Mouse (Mus musculus) lung, embryonic 16.5 days (tissue): Measurements from ENCODE around the gene Ppp2r2c. TPM values are rescaled to one million over a fixed set of nuclear protein-coding genes. Genes with fewer than 3 reads are reported as not detected.
"Not testable (repeated sequence)": the region's sequence is repeated elsewhere in the genome, so short reads cannot be mapped to it uniquely, and the experiment has no call there.

Source experiments
- ATAC-seq: fragments of 200-750 bp; cut with Nextera tagmentation; 2 replicates; pipeline ENCODE4 v1.8.0; 2017; ENCODE audit warnings: low read depth, mild to moderate bottlenecking, moderate library complexity
- H3K27ac ChIP-seq: fragments of 300-500 bp; sonication (generic); 2 replicates; pipeline ENCODE4 v1.5.1; 2014; ENCODE audit warnings: mild to moderate bottlenecking, control low read depth, low read length
- H3K27me3 ChIP-seq: fragments of 300-500 bp; sonication (generic); 2 replicates; pipeline ENCODE4 v1.6.1; 2014; ENCODE audit warnings: low read depth, low read length, mixed read lengths; ENCODE audit not compliant: control insufficient read depth, insufficient read depth
- H3K36me3 ChIP-seq: fragments of 300-500 bp; sonication (generic); 2 replicates; pipeline ENCODE4 v1.6.1; 2014; ENCODE audit warnings: low read length; ENCODE audit not compliant: control insufficient read depth, insufficient read depth
- H3K4me1 ChIP-seq: fragments of 300-500 bp; sonication (generic); replicated peaks from 2 replicates; pipeline ENCODE4 v1.6.1; 2014; ENCODE audit warnings: low read length, mixed read lengths; ENCODE audit not compliant: control insufficient read depth, insufficient read depth
- H3K4me2 ChIP-seq: fragments of 300-500 bp; sonication (generic); 2 replicates; pipeline ENCODE4 v1.6.1; 2014; ENCODE audit warnings: low read depth, low read length, control low read depth
- H3K4me3 ChIP-seq: fragments of 300-500 bp; sonication (generic); 2 replicates; pipeline ENCODE4 v1.5.1; 2014; ENCODE audit warnings: mild to moderate bottlenecking, low read length, control low read depth
- H3K9ac ChIP-seq: fragments of 300-500 bp; sonication (generic); 2 replicates; pipeline ENCODE4 v1.6.1; 2014; ENCODE audit warnings: low read length, control low read depth
- H3K9me3 ChIP-seq: fragments of 300-500 bp; sonication (generic); 2 replicates; pipeline ENCODE4 v1.6.1; 2016; ENCODE audit warnings: low read length; ENCODE audit not compliant: control insufficient read depth
- WGBS: fragments of 180-500 bp; shearing (Covaris S2); extraction: QIAGEN DNeasy Blood & Tissue Kit; methylation state at CpG from one replicate; pipeline ENCODE4 v1.1.7; 2014; 5-methylcytosine and 5-hydroxymethylcytosine counted together
- polyA plus RNA-seq: library from polyadenylated mRNA; unstranded; fragments of >200 nt; fragmentation: Nextera tagmentation; extraction: Ambion mirVana; gene quantifications from 2 replicates; pipeline ENCODE4 v1.2.1, GENCODE M21; 2015

The Ppp2r2c gene
- polyA plus RNA-seq, 1 experiment from 2014 or later = 0.10 TPM

GRCm38 (mm10) chr5:36928701-36929100 lies 60.4 kb downstream of the Ppp2r2c start:
- Histone ChIP-seq H3K4me2 (no peak overlapping the region), H3K27ac (no peak overlapping the region), H3K9ac (no peak overlapping the region), H3K4me1 (no peaks in the 10 kb centered on the region), H3K36me3 (no peaks in the 10 kb centered on the region), H3K9me3 (no peaks in the 10 kb centered on the region), H3K4me3 (no peak overlapping the region), H3K27me3 (no peaks in the 10 kb centered on the region)
- ATAC-seq = no peak
- 50% methylated on average over 4 of the region's 4 CpGs for WGBS

DNA sequence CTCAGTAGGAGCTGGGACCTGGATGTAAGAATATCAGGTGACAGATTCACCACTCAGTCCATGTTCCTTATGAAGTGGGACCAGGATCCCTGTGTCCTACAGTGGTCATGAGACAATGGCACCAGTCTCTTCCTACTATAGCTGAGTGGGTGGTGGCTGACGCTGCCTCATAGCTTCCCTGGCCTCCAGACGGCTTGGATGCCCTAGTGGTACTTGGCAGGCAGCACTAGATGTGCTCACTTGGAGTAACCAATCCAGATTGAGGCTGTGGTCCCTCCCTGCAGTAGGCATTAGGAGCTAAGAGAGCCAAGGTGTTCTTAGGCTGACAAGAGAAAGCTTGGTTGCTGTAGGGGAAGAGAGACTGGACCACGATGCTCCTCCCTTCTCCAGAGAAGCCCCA lies 61.1 kb downstream of the Ppp2r2c start:
- Histone ChIP-seq H3K4me1 (no peaks in the 10 kb centered on the region), H3K9me3 (no peaks in the 10 kb centered on the region), H3K36me3 (no peaks in the 10 kb centered on the region), H3K9ac (no peak overlapping the region), H3K4me2 (no peak overlapping the region), H3K27me3 (no peaks in the 10 kb centered on the region), H3K4me3 (no peak overlapping the region), H3K27ac (no peak overlapping the region)
- no peak for ATAC-seq
- 57% methylated on average over 3 of the region's 3 CpGs for WGBS

- Histone ChIP-seq H3K36me3 (no peaks in the 10 kb centered on the region), H3K9me3 (no peaks in the 10 kb centered on the region), H3K27me3 (no peaks in the 10 kb centered on the region), H3K9ac (no peak overlapping the region), H3K4me1 (no peaks in the 10 kb centered on the region), H3K4me3 (no peak overlapping the region), H3K27ac (no peak overlapping the region), H3K4me2 (no peak overlapping the region)
- 45% methylated on average over 8 of the region's 8 CpGs for WGBS
- ATAC-seq = no peak
These were observed 65.1 kb downstream of the Ppp2r2c start for GRCm38 (mm10) chr5:36933383-36933782.

GRCm38 (mm10) chr5:36935486-36936473 lies 67.5 kb downstream of the Ppp2r2c start:
- WGBS = 62% methylated on average over 17 of the region's 17 CpGs
- no peaks in the 10 kb centered on the region for H3K9me3 ChIP-seq
- no peak overlapping the region for H3K4me2 ChIP-seq
- H3K27ac ChIP-seq = no peak overlapping the region
- H3K9ac ChIP-seq = no peak overlapping the region
- no peaks in the 10 kb centered on the region for H3K4me1 ChIP-seq
- no peaks in the 10 kb centered on the region for H3K36me3 ChIP-seq
- no peaks in the 10 kb centered on the region for H3K27me3 ChIP-seq
- no peak for ATAC-seq
- no peak overlapping the region for H3K4me3 ChIP-seq

DNA sequence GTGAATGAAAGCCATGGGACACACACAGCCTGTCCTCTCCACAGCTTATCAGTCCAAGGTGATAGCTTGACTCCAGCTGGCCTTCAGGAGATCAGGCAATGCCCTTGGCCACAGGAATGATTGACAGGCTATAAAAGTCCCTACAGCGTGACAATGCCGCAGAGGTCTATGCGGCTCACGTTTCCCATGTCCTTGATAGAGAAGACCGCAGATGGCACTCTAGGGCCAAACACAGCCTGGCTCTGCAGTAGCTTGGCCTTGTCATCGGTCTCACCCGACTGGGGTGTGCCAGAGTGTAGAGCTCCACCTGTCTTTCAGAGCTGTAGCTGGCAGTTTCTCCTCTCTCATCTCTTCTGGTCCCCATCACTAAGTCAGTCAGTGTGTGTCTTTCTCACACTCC lies 68.2 kb downstream of the Ppp2r2c start:
- Histone ChIP-seq H3K9me3 (no peaks in the 10 kb centered on the region), H3K4me1 (no peaks in the 10 kb centered on the region), H3K27ac (no peak overlapping the region), H3K36me3 (no peaks in the 10 kb centered on the region), H3K4me2 (no peak overlapping the region), H3K4me3 (no peak overlapping the region), H3K9ac (no peak overlapping the region), H3K27me3 (no peaks in the 10 kb centered on the region)
- 79% methylated on average over 7 of the region's 7 CpGs for WGBS
- no peak for ATAC-seq

GRCm38 (mm10) chr5:36938021-36938420 lies 69.7 kb downstream of the Ppp2r2c start:
- H3K4me1 ChIP-seq = no peaks in the 10 kb centered on the region
- no peaks in the 10 kb centered on the region for H3K36me3 ChIP-seq
- H3K27ac ChIP-seq = no peak overlapping the region
- no peaks in the 10 kb centered on the region for H3K27me3 ChIP-seq
- no peaks in the 10 kb centered on the region for H3K9me3 ChIP-seq
- H3K9ac ChIP-seq = no peak overlapping the region
- H3K4me2 ChIP-seq = no peak overlapping the region
- H3K4me3 ChIP-seq = no peak overlapping the region
- no peak for ATAC-seq
- 85% methylated on average over 5 of the region's 5 CpGs for WGBS

DNA sequence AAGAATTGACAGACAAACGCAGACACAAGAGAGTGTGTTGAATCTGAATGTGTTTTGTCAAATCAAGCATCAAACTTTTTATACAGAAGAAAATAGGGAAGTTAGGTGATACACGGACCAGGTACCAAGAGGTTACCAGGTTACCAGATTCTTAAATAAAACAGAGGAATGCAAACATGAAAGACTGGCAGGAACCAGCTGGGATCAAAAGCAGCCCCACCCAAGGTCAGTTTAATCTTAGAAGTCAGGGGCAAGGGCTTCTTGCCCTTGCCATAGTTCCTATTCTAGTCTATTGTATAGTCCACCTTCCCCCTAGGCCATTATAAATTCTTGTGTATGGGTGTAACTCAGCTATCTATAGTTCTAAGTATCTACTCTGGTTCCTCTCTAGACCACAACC lies 70.7 kb downstream of the Ppp2r2c start:
- not testable (repeated sequence) for H3K36me3 ChIP-seq, H3K27me3 ChIP-seq, H3K9ac ChIP-seq, H3K9me3 ChIP-seq, ATAC-seq, H3K4me1 ChIP-seq, H3K4me3 ChIP-seq, H3K27ac ChIP-seq, H3K4me2 ChIP-seq
- 61% methylated on average over 2 of the region's 2 CpGs for WGBS

DNA sequence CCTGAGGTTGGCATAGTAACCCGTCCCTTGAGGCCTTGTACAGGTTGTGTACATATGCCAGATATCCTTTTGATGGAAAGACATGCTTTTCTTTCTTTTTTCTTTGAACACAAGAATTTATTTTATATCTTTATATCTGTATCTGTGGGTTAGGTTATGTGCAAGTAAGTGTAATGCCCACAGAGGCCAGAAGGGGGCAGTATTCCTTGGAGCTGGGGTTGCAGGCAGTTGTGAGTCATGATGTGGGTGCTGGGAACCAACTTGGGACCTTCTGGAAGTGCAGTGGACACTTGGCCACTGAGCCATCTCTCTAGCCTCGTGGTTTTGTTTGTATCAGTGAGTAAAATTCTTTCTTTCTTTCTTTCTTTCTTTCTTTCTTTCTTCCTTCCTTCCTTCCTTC lies 74.1 kb downstream of the Ppp2r2c start:
- no peaks in the 10 kb centered on the region for H3K9me3 ChIP-seq
- no peak for ATAC-seq
- H3K4me3 ChIP-seq = no peak overlapping the region
- no peak overlapping the region for H3K4me2 ChIP-seq
- H3K4me1 ChIP-seq = no peaks in the 10 kb centered on the region
- H3K27ac ChIP-seq = no peak overlapping the region
- no peak overlapping the region for H3K9ac ChIP-seq
- no peaks in the 10 kb centered on the region for H3K27me3 ChIP-seq
- H3K36me3 ChIP-seq = no peaks in the 10 kb centered on the region
- 85% methylated on average over 2 of the region's 2 CpGs for WGBS

GRCm38 (mm10) chr5:36944552-36944951 lies 76.2 kb downstream of the Ppp2r2c start:
- 49% methylated on average over 5 of the region's 5 CpGs for WGBS
- Histone ChIP-seq H3K27ac (no peak overlapping the region), H3K4me3 (no peak overlapping the region), H3K36me3 (no peaks in the 10 kb centered on the region), H3K4me1 (no peaks in the 10 kb centered on the region), H3K27me3 (no peaks in the 10 kb centered on the region), H3K9ac (no peak overlapping the region), H3K4me2 (no peak overlapping the region), H3K9me3 (no peaks in the 10 kb centered on the region)
- ATAC-seq = no peak
